Mouse (Mus musculus) liver, postnatal 0 days (tissue): ENCODE measurements around the gene Nup133.

Experiments
- CTCF ChIP-seq: sonication (generic); IDR thresholded peaks from 2 replicates; pipeline ENCODE4 v1.5.1; 2016; ENCODE audit warnings: antibody characterized with exemption, low read depth
- EP300 ChIP-seq: IDR thresholded peaks from 2 replicates; pipeline ENCODE4 v1.6.1; 2016; ENCODE audit warnings: antibody characterized with exemption, low read depth, mild to moderate bottlenecking

DNA sequence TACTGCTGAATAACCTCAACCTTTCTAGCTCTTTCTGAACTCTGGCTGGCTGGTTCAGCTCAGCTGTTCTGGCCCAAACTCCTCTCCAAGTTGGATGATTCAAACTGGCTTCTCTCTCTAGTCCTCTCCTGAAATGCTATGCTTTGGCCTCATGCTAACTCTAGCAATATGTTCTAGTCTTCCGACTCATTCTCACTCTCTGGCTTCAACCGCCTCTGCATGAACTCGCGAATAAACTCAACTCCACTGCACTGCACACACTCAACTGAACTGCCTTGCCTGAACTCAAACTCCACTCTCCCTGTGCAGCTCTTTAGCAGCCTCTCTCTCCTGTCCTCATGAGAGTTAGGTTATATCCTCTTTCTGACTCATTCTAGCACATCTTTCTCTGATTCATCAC is 61.9 kb downstream of the Nup133 start:
- no peak for TF ChIP-seq CTCF
- no peak for TF ChIP-seq EP300
